Mouse (Mus musculus): Measurements from ENCODE around the gene Xlr5c. TPM values are rescaled to one million over a fixed set of nuclear protein-coding genes. Genes with fewer than 3 reads are reported as not detected.
"Not testable (repeated sequence)": the region's sequence is repeated elsewhere in the genome, so short reads cannot be mapped to it uniquely, and the experiment has no call there.

Xlr5c gene
- polyA plus RNA-seq (2012), result not detected in 2 replicates

DNA sequence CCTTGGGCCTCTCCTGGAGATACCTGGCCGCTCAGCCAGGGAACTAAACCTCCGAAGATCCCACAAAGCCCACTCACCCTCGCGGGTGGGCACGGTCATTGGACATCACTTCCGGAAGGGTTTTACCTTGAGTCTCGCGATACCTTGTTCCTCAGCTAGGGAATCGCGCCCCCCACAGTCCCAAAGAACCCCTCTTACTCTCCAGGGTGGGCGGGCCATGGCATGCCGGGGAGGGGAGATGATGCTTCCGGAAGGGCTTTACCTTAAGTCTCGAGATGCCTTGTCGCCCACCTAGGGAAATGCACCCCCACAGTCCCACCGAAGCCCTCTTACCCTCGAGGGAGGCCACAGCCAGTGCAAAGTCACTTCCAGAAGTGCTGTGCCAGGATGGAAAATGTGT is at the start of gene Xlr5c, which contains the start of gene Xlr5a:
Gene Xlr5c (minus strand): TSS at position 101 of the 400 bp plus-strand sequence.
Gene Xlr5a (minus strand): TSS at position 101 of the 400 bp plus-strand sequence.
- not testable (repeated sequence) for TF ChIP-seq GATA1 (IDR thresholded peaks at IDR 0.05; ENCODE audit: low read length)

DNA sequence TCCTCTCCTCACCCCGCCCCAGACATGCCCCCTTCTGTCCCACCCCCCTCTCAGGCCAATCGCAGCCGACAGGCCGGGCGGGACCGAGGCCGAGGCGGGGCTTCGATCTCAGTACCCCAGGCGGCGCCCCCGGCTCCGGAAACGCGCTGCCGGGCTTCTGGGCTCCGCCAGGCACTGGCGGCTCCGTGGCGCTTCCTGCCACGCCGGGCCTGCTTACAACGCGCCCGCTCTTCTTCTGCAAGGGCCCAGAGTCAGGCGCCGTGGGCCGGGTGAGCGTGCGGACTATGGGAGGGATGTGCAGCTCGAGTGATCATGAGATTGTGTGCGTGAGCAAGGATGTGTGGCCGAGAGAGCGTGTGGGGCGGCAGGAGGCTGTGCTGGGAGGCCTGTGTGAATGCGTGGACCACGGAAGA is 49.7 kb upstream of the Xlr5c start, which contains the start of gene Zfp275:
Gene Zfp275 (plus strand): TSS at position 139 of the 413 bp plus-strand sequence.
- TF ChIP-seq GATA1 (IDR thresholded peaks at IDR 0.05; ENCODE audit: low read length), result no peak

DNA sequence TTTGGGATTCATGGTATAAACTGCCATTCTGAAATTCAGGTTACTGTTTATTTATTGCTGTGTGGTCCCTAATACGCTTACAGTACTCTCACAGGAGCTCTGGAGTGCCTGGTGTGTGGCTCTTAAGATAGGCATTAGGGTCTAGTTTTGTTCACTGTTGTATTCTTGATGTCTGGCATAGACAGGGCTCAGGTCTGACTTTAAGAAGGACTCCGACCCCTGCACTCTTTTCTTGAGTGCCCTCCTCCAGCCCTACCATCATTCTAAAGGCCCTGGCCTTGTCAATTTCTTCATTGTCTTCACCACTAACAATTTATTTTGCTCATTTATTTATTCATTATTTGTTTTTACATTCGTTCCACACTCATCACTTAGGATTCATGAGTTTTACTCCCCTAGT is 49.3 kb upstream of the Xlr5c start:
- TF ChIP-seq GATA1 (IDR thresholded peaks at IDR 0.05; ENCODE audit: low read length), result no peak

DNA sequence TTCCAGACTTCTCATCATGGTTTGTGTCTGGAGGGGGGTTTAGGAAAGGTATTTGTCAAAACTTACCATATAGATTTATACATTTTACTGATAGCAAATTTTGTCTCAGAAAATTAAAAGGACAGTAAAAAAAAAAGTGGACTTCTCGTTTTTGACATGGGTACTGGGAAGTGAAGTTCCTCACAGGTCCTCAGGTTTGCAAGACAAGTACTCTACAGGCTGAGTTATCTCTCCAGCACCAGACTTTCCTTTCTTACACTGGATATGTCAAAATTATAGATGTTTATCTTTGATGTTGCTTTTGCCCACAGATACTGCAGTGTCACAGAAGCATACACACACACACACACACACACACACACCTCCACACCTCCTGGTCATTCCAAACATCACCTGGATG is 48.7 kb upstream of the Xlr5c start:
- TF ChIP-seq GATA1 (IDR thresholded peaks at IDR 0.05; ENCODE audit: low read length), result no peak

DNA sequence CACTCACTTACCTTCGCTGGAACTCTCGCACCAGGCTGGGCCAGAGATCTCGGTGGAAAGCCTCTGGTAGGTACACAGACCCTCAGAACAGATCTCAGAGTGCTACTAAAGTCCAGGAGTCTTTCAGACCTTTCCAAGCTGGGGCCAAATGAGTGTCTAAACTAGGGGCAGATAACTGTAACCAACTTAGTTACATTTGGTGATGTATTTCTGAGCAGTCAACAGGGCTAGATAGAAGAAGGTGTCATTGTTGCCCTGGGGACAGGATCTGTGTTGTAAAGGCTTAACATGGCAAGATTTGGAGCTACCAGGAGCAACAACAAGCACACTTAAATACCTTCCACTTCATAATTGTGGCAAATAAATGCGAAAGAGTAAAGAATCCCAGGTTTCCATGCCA is 44.0 kb upstream of the Xlr5c start, which contains the start of gene Gm45015:
Gene Gm45015 (minus strand): TSS at position 101 of the 400 bp plus-strand sequence.
- TF ChIP-seq GATA1 (IDR thresholded peaks at IDR 0.05; ENCODE audit: low read length), result no peak

DNA sequence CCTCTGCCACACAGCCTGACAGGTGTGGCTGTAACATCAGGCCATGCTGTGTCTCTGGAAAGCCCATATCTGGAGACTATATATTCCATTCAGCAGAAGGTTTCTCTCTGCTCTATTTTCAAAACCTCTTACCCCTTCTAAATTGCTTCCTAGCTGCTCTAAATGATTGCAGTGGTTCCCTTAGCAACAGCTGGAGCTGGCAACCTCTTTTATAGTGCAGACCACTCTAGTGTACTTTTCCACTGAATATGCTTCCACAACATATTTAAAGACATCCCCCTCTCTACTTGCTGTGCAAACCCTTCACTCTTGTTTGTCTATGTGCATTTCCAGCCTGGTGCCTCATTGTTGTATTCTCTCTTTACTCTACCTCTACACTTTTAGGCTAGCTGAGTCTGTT is 40.8 kb upstream of the Xlr5c start:
- no peak for TF ChIP-seq GATA1 (IDR thresholded peaks at IDR 0.05; ENCODE audit: low read length)

DNA sequence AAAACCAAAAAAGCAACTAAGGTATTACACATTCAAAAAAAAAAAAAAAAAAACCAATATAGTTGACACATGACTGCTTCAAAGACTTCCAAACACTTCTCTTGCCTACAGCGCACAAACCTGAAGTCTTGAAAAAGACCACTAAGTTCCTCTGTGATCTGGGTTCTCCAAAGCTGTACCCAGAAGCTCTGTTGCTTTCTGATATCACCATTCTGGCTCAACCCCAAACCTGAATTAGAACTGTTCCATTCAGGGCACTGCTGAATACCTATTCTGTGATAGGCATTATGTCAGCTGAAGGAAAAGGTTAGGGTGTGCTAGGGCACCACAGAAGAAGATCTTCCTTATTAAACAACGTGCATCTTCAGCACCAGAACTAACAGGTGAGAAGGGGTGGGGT is 34.4 kb upstream of the Xlr5c start:
- TF ChIP-seq GATA1 (IDR thresholded peaks at IDR 0.05; ENCODE audit: low read length), result no peak

DNA sequence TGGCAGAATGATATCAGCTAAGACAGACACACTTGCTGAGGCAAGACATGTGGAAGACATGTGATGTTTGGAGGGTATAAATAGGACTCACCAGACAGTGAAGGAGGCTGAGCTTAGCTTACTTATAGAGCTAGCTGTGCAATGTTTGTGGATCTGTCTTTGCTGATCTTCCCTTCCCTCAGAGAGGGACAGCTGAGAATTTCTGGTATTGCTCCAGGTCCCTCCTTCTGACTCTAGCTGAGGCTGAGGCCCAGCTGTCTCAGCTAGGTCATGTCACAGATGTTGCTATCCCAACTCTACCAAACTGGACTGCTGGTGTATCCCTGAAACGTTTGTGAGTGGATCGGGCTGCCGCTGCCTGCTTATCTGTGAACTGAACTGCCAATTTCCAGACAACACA is 28.3 kb upstream of the Xlr5c start:
- TF ChIP-seq GATA1 (IDR thresholded peaks at IDR 0.05; ENCODE audit: low read length), result no peak

DNA sequence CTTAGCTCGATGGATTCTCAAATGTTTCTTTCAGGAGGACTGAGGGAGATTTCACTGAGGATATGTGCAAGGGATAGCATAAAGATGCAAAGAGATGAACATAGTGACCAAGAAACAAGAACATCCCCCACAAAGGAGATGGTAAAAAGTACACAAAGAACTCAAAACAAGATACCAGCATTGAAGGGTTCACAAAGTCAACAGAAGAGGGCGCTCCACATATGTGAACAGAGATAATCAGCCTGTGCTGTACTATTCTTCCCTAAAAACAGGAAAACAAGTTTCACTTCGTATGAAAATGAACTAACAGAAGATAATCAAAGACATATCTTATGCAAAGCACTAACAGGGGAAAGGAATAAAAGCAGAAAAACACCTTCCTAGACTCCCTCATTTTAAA is 19.7 kb upstream of the Xlr5c start:
- TF ChIP-seq GATA1 (IDR thresholded peaks at IDR 0.05; ENCODE audit: low read length), result no peak

DNA sequence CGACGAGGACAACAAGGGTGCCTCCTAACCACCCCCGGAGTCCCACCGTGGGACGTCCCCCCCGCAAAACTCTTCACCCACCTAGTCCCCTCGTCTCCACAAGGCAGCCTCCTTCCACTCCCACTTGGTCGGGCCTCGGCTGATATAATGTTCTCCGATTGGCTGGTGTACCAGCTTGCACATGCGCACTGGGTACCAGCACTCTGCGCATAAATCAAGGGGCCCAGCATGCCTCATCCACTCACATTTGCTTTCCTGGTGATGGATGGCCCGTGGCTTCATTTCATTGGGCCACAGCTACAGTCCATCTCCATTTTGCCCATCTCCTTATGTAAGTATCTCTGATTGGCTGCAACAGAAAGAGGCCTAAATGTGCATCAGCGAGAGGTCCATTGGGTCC is 27.5 kb downstream of the Xlr5c start, which contains the start of gene Xlr3c:
Gene Xlr3c (minus strand): TSS at position 121 of the 400 bp plus-strand sequence.
- not testable (repeated sequence) for TF ChIP-seq GATA1 (IDR thresholded peaks at IDR 0.05; ENCODE audit: low read length)

DNA sequence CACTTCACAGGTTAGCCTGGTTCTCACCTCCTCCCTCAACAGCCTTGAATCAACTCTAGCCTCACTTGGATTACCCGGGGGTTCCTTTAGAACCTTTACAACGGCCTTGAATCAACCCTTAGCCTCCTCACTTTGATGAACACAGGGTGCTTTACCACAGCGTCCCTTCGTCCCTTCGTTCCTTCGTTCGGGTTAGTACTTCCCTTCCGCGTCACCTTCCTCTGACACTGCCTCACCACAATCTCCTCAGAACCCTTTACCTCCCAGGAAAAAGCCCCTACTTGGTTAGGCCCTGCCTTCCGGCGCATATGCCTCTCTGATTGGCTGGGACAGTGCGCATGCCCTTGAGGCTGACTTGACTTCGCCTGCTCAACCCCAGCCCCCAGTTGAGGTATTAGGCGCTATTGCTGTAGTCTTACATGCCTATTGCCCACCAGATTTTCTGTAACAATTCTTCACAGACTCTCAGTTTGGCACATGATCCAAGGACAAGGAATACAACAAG is 49.9 kb downstream of the Xlr5c start, which contains the start of gene Xlr4c:
Gene Xlr4c (minus strand): TSS at position 310 of the 505 bp plus-strand sequence.
- not testable (repeated sequence) for TF ChIP-seq GATA1 (IDR thresholded peaks at IDR 0.05; ENCODE audit: low read length)

Other genes starting within 250 kb of the Xlr5c start
- gene Pnma3, start 228.2 kb downstream of the Xlr5c start, polyA plus RNA-seq (2012), result not detected in 2 replicates
- gene Xlr4a, start 210.5 kb downstream of the Xlr5c start, polyA plus RNA-seq (2012), result not detected in 2 replicates
- gene Xlr3a, start 195.9 kb downstream of the Xlr5c start, polyA plus RNA-seq (2012), result not detected in 2 replicates
- gene Gm14685, start 175.9 kb downstream of the Xlr5c start, polyA plus RNA-seq (2012), result not detected in 2 replicates
- not detected in 2 replicates for gene Xlr5b, start 144.2 kb downstream of the Xlr5c start, polyA plus RNA-seq (2012)
- gene DXBay18, start 143.5 kb downstream of the Xlr5c start, polyA plus RNA-seq (2012), result not detected in 2 replicates
- gene Spin2d, start 116.0 kb downstream of the Xlr5c start, polyA plus RNA-seq (2012), result not detected in 2 replicates
- gene Xlr3b, start 100.8 kb downstream of the Xlr5c start, polyA plus RNA-seq (2012), result not detected in 2 replicates
- gene Xlr4b, start 78.6 kb downstream of the Xlr5c start, polyA plus RNA-seq (2012), result not detected in 2 replicates
- gene F8a, start 64.7 kb downstream of the Xlr5c start, polyA plus RNA-seq (2012), result 19.2 and 21.6 TPM in 2 replicates
- not detected in 2 replicates for gene Xlr4c, start 49.8 kb downstream of the Xlr5c start, polyA plus RNA-seq (2012)
- not detected in 2 replicates for gene Xlr3c, start 27.6 kb downstream of the Xlr5c start, polyA plus RNA-seq (2012)
- not detected in 2 replicates for gene Xlr5a, start within 50 bp of the Xlr5c start, polyA plus RNA-seq (2012)
- not detected in 2 replicates for gene Gm45015, start 43.9 kb upstream of the Xlr5c start, polyA plus RNA-seq (2012)
- gene Zfp275, start 49.6 kb upstream of the Xlr5c start, polyA plus RNA-seq (2012), result 2.1 and 2.3 TPM in 2 replicates
- gene Gm18336, start 105.8 kb upstream of the Xlr5c start, polyA plus RNA-seq (2012), result not detected in 2 replicates
- gene Zfp92, start 118.1 kb upstream of the Xlr5c start, polyA plus RNA-seq (2012), result not detected in 2 replicates
- gene Trex2, start 142.4 kb upstream of the Xlr5c start, polyA plus RNA-seq (2012), result not detected in 2 replicates
- gene Haus7, start 166.1 kb upstream of the Xlr5c start, polyA plus RNA-seq (2012), result 3.4 and 3.5 TPM in 2 replicates
- not detected in 2 replicates for gene Bgn, start 190.6 kb upstream of the Xlr5c start, polyA plus RNA-seq (2012)
- gene Atp2b3, start 210.1 kb upstream of the Xlr5c start, polyA plus RNA-seq (2012), result not detected in 2 replicates

Data from G1E-ER4 (cell line).